Mouse (Mus musculus): Measurements from ENCODE around the gene Elmo2. TPM values are rescaled to one million over a fixed set of nuclear protein-coding genes. Genes with fewer than 3 reads are reported as not detected.

Elmo2 gene
- total and polyA plus RNA-seq, 3 experiments, result 17.4 to 27.6 TPM; not detected in 1

DNA sequence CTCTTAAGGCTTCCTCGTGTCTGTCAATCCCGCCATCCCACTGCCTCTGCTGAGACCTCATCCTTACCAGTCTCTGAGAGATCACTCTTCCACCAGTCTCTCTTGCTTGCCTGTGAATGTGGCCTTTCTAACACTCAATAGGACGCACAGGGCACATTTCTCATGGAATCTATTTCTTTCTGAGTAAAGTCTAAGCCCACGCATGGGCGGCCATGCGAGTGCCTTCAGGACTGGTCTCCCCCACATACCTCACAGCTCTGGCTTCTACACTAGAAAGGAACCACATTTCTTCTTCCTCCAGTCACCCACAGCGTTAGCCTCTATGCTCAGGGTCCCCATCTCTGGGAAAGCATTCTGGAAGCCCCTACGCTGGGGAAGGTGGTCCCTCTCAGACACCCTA lies 12.1 kb downstream of the Elmo2 start:
- no peaks in the 10 kb centered on the region for H3K79me2 ChIP-seq (ENCODE audit: control insufficient read depth, insufficient read depth, low read length, poor library complexity)
- no peak overlapping the region for H3K4me3 ChIP-seq (ENCODE audit: control insufficient read depth in 1 of 2, insufficient read depth in 1 of 2, low read depth in 2 of 2, low read length in 2 of 2)
- H3K9ac ChIP-seq (ENCODE audit: control insufficient read depth, low read depth, low read length, poor library complexity, severe bottlenecking), result no peak overlapping the region
- peaks cover 20 to 24% of the 10 kb centered on the region in 2 experiments for H3K4me1 ChIP-seq (ENCODE audit: control insufficient read depth in 1 of 2, insufficient read depth in 2 of 2, low read length in 2 of 2)
- no peaks in the 10 kb centered on the region for H3K27me3 ChIP-seq (ENCODE audit: control insufficient read depth in 1 of 2, insufficient read depth in 2 of 2, low read length in 2 of 2)
- no peak overlapping the region for H3K27ac ChIP-seq (ENCODE audit: control insufficient read depth, low read depth, low read length)
- peaks cover 2 to 21% of the 10 kb centered on the region in 2 experiments; a peak in 2 of 4 replicates for H3K36me3 ChIP-seq (ENCODE audit: control insufficient read depth in 1 of 2, insufficient read depth in 2 of 2, low read length in 2 of 2)
- no peak for TF ChIP-seq ZMIZ1 (IDR thresholded peaks at IDR 0.05; ENCODE audit: low read depth, low read length)
- TF ChIP-seq MAFK (IDR thresholded peaks at IDR 0.05; ENCODE audit: borderline replicate concordance, low read depth, low read length), result no peak
- TF ChIP-seq POLR2A (IDR thresholded peaks at IDR 0.05; ENCODE audit: control insufficient read depth in 1 of 2, insufficient read depth in 1 of 2, low read depth in 1 of 2, low read length in 2 of 2, poor library complexity in 1 of 2), result no peak
- TF ChIP-seq GATA1 (IDR thresholded peaks at IDR 0.05; ENCODE audit: low read depth, low read length), result no peak
- TF ChIP-seq NELFE (IDR thresholded peaks at IDR 0.05; ENCODE audit: low read depth, low read length), result no peak
- no peak for TF ChIP-seq ELF1 (IDR thresholded peaks at IDR 0.05; ENCODE audit: low read depth, low read length)
- no peak for TF ChIP-seq MYB (IDR thresholded peaks at IDR 0.05; ENCODE audit: low read depth, low read length)
- no peak for TF ChIP-seq USF2 (IDR thresholded peaks at IDR 0.05; ENCODE audit: borderline replicate concordance in 1 of 2, insufficient read depth in 1 of 2, low read depth in 1 of 2, low read length in 2 of 2)
- TF ChIP-seq UBTF (IDR thresholded peaks at IDR 0.05; ENCODE audit: borderline replicate concordance, insufficient read depth, low read depth, low read length), result no peak
- TF ChIP-seq ETS1 (IDR thresholded peaks at IDR 0.05; ENCODE audit: low read depth, low read length), result no peak
- no peak for TF ChIP-seq ZC3H11A (IDR thresholded peaks at IDR 0.05; ENCODE audit: low read depth, low read length)
- TF ChIP-seq NRF1 (IDR thresholded peaks at IDR 0.05; ENCODE audit: insufficient read depth, low read depth, low read length, poor library complexity, severe bottlenecking), result no peak
- TF ChIP-seq HCFC1 (IDR thresholded peaks at IDR 0.05; ENCODE audit: low read depth, low read length), result no peak
- no peak for TF ChIP-seq USF1 (IDR thresholded peaks at IDR 0.05; ENCODE audit: low read depth, low read length)
- DNase-seq (ENCODE audit: low read depth, low spot score), result no peak
- no peaks in the 10 kb centered on the region for H3K9me3 ChIP-seq (replicated peaks; ENCODE audit: insufficient read depth, low read length)

DNA sequence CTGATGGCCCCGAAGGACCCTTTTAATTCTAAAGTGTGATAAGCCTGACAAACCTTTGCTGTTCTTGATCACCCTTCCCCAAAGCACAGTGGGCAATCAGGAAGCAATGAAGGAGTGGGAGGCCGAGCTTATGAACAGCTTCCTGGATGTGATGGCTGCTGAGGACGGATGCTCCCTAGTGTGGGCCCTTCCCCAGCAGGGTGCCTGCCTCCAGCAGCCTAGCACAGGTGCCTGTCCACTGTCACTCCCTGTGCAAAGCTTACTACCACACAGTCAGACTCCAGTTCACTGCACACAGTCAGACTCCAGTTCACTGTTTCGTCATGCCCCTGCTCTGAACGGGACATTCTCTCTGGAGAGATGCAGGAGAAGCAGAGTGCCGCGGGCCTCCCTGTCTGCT lies 13.9 kb downstream of the Elmo2 start:
- Histone ChIP-seq H3K27me3 (ENCODE audit: control insufficient read depth in 1 of 2, insufficient read depth in 2 of 2, low read length in 2 of 2) (no peaks in the 10 kb centered on the region), H3K36me3 (ENCODE audit: control insufficient read depth in 1 of 2, insufficient read depth in 2 of 2, low read length in 2 of 2) (peaks cover 2 to 4% of the 10 kb centered on the region in 2 experiments; a peak in 3 of 4 replicates), H3K27ac (ENCODE audit: control insufficient read depth, low read depth, low read length) (no peak overlapping the region), H3K9me3 (replicated peaks; ENCODE audit: insufficient read depth, low read length) (no peaks in the 10 kb centered on the region), H3K9ac (ENCODE audit: control insufficient read depth, low read depth, low read length, poor library complexity, severe bottlenecking) (no peak overlapping the region), H3K4me1 (ENCODE audit: control insufficient read depth in 1 of 2, insufficient read depth in 2 of 2, low read length in 2 of 2) (peaks cover 3 to 6% of the 10 kb centered on the region in 2 experiments; a peak in 3 of 4 replicates), H3K4me3 (ENCODE audit: control insufficient read depth in 1 of 2, insufficient read depth in 1 of 2, low read depth in 2 of 2, low read length in 2 of 2) (no peak overlapping the region), H3K79me2 (ENCODE audit: control insufficient read depth, insufficient read depth, low read length, poor library complexity) (no peaks in the 10 kb centered on the region)
- TF ChIP-seq POLR2A (IDR thresholded peaks at IDR 0.05; ENCODE audit: control insufficient read depth in 1 of 2, insufficient read depth in 1 of 2, low read depth in 1 of 2, low read length in 2 of 2, poor library complexity in 1 of 2), result no peak
- no peak for TF ChIP-seq BHLHE40 (IDR thresholded peaks at IDR 0.05; ENCODE audit: borderline replicate concordance, low read depth, low read length)
- TF ChIP-seq JUND (IDR thresholded peaks at IDR 0.05; ENCODE audit: low read depth, low read length), result no peak
- no peak for TF ChIP-seq ELF1 (IDR thresholded peaks at IDR 0.05; ENCODE audit: low read depth, low read length)
- no peak for TF ChIP-seq RAD21 (IDR thresholded peaks at IDR 0.05; ENCODE audit: low read depth, low read length)
- no peak for TF ChIP-seq POLR2AphosphoS2 (IDR thresholded peaks at IDR 0.05; ENCODE audit: low read length)
- no peak for TF ChIP-seq CHD2 (IDR thresholded peaks at IDR 0.05; ENCODE audit: low read length)
- TF ChIP-seq ZNF384 (IDR thresholded peaks at IDR 0.05; ENCODE audit: low read depth, low read length), result no peak
- DNase-seq (ENCODE audit: low read depth, low spot score), result no peak

Measured in MEL (cell line).